Mouse (Mus musculus): ENCODE measurements around the gene Rftn2. TPM values are rescaled to one million over a fixed set of nuclear protein-coding genes. Genes with fewer than 3 reads are reported as not detected.

The Rftn2 gene
- total RNA-seq, 1 experiment: 0.40 TPM

DNA sequence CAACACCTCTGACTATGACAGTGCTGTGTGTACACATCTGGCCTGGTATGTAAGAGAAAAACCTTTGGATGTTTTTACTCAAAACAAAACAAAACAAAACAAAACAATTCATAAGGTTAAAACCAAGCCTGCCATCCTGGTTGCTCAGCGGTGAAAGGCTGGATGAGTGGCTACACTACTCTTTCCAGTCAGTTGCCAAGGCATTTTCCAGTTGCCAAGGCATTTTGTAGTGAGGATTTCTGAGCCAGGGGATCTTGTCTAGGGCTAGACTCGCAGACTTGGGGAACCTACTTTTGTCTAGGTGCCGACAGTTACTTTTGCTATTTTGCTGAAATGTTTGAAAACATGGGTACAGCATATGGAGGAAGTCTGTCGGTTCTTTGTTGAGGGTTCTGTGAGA lies 31.6 kb downstream of the Rftn2 start:
- Histone ChIP-seq H3K4me1 (ENCODE audit: control insufficient read depth in 2 of 2, insufficient read depth in 2 of 2, low read length in 2 of 2, poor library complexity in 1 of 2) (peaks cover 4 to 18% of the 10 kb centered on the region in 2 experiments; a peak in 3 of 4 replicates), H3K9ac (ENCODE audit: insufficient read depth, low read depth, low read length, poor library complexity, severe bottlenecking) (no peak overlapping the region), H3K27ac (ENCODE audit: insufficient read depth, low read depth, low read length, poor library complexity, severe bottlenecking) (no peak overlapping the region), H3K4me3 (ENCODE audit: insufficient read depth in 1 of 2, low read depth in 1 of 2, low read length in 2 of 2, poor library complexity in 1 of 2, severe bottlenecking in 1 of 2) (no peak overlapping the region), H3K9me3 (ENCODE audit: control insufficient read depth, insufficient read depth, low read depth, low read length) (no peaks in the 10 kb centered on the region), H3K36me3 (ENCODE audit: control insufficient read depth, insufficient read depth, low read length, poor library complexity, severe bottlenecking) (no peaks in the 10 kb centered on the region)
- no peak for TF ChIP-seq ZNF384 (IDR thresholded peaks at IDR 0.05; ENCODE audit: low read depth, low read length)
- TF ChIP-seq CHD2 (IDR thresholded peaks at IDR 0.05; ENCODE audit: low read depth, low read length): no peak
- no peak for TF ChIP-seq MAFK (IDR thresholded peaks at IDR 0.05; ENCODE audit: insufficient read depth, low read depth, low read length)
- no peak for TF ChIP-seq ZC3H11A (IDR thresholded peaks at IDR 0.05; ENCODE audit: borderline replicate concordance, low read depth, low read length)
- TF ChIP-seq HCFC1 (IDR thresholded peaks at IDR 0.05; ENCODE audit: borderline replicate concordance, insufficient read depth, low read length): no peak
- DNase-seq (ENCODE audit: low read depth, low spot score): no peak
- in situ Hi-C loops (cut with MboI; ENCODE audit: low sequenced_read_pairs in 2 of 2, unreplicated experiment in 2 of 2): no loop called here

GRCm38 (mm10) chr1:55194064-55194915 lies 32.3 kb downstream of the Rftn2 start:
- Histone ChIP-seq H3K27ac (ENCODE audit: insufficient read depth, low read depth, low read length, poor library complexity, severe bottlenecking) (no peak overlapping the region), H3K36me3 (ENCODE audit: control insufficient read depth, insufficient read depth, low read length, poor library complexity, severe bottlenecking) (no peaks in the 10 kb centered on the region), H3K4me1 (ENCODE audit: control insufficient read depth in 2 of 2, insufficient read depth in 2 of 2, low read length in 2 of 2, poor library complexity in 1 of 2) (peaks cover 4 to 18% of the 10 kb centered on the region in 2 experiments; a peak in 3 of 4 replicates), H3K4me3 (ENCODE audit: insufficient read depth in 1 of 2, low read depth in 1 of 2, low read length in 2 of 2, poor library complexity in 1 of 2, severe bottlenecking in 1 of 2) (no peak overlapping the region), H3K9me3 (ENCODE audit: control insufficient read depth, insufficient read depth, low read depth, low read length) (no peaks in the 10 kb centered on the region), H3K9ac (ENCODE audit: insufficient read depth, low read depth, low read length, poor library complexity, severe bottlenecking) (no peak overlapping the region)
- in situ Hi-C loops (cut with MboI; ENCODE audit: low sequenced_read_pairs in 2 of 2, unreplicated experiment in 2 of 2): no loop called here
- TF ChIP-seq HCFC1 (IDR thresholded peaks at IDR 0.05; ENCODE audit: borderline replicate concordance, insufficient read depth, low read length) (no peak), CHD2 (IDR thresholded peaks at IDR 0.05; ENCODE audit: low read depth, low read length) (no peak), ZNF384 (IDR thresholded peaks at IDR 0.05; ENCODE audit: low read depth, low read length) (no peak), MAFK (IDR thresholded peaks at IDR 0.05; ENCODE audit: insufficient read depth, low read depth, low read length) (no peak), ZC3H11A (IDR thresholded peaks at IDR 0.05; ENCODE audit: borderline replicate concordance, low read depth, low read length) (no peak)
- no peak for DNase-seq (ENCODE audit: low read depth, low spot score)

DNA sequence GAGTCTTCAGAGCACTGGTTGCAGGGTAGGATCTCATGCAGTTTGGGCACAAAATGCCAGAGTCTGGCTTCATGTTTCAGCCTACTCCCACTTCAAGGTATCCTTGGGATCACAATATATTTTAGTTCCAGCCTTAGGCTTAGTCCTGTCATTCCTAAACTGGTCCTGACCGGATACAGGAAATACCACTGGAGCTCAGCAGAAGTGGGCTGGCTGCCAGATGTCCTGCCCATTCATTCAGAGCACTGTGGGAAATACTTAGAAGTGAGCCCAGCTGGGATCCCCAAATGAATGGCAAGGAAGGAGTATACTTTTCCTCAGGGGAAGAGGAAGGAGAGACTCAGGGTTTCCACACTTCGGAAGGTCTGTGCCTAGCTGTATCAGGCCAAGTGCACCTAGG lies 33.3 kb downstream of the Rftn2 start:
- peaks cover 4 to 14% of the 10 kb centered on the region in 2 experiments; a peak in 3 of 4 replicates for H3K4me1 ChIP-seq (ENCODE audit: control insufficient read depth in 2 of 2, insufficient read depth in 2 of 2, low read length in 2 of 2, poor library complexity in 1 of 2)
- no peak for TF ChIP-seq CHD2 (IDR thresholded peaks at IDR 0.05; ENCODE audit: low read depth, low read length)
- TF ChIP-seq ZC3H11A (IDR thresholded peaks at IDR 0.05; ENCODE audit: borderline replicate concordance, low read depth, low read length): no peak
- TF ChIP-seq ZNF384 (IDR thresholded peaks at IDR 0.05; ENCODE audit: low read depth, low read length): no peak
- TF ChIP-seq MAFK (IDR thresholded peaks at IDR 0.05; ENCODE audit: insufficient read depth, low read depth, low read length): no peak
- TF ChIP-seq HCFC1 (IDR thresholded peaks at IDR 0.05; ENCODE audit: borderline replicate concordance, insufficient read depth, low read length): no peak

DNA sequence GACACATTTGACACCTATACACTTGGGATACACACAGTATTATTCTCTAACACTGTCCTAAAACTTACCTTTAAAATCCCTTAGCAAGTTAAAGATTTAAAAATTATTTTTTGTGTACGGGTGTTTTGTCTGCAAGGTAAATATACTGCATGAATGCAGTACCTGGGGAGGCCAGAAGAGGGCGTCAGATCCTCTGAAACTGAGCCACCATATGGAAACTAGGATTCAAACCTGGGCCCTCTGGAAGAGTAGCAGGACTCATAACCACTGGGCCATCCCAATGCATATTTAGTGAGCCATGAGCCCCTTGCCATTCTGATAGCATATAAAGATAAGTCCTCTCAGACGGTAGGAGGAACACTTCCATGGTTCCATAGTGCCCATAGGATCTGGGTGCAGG lies 33.8 kb downstream of the Rftn2 start:
- TF ChIP-seq ZNF384 (IDR thresholded peaks at IDR 0.05; ENCODE audit: low read depth, low read length) (no peak), ZC3H11A (IDR thresholded peaks at IDR 0.05; ENCODE audit: borderline replicate concordance, low read depth, low read length) (peak; percentile 43; the same call in 1 of the 2 replicates)
- Histone ChIP-seq H3K4me3 (ENCODE audit: insufficient read depth in 1 of 2, low read depth in 1 of 2, low read length in 2 of 2, poor library complexity in 1 of 2, severe bottlenecking in 1 of 2) (no peak overlapping the region), H3K36me3 (ENCODE audit: control insufficient read depth, insufficient read depth, low read length, poor library complexity, severe bottlenecking) (no peaks in the 10 kb centered on the region), H3K9ac (ENCODE audit: insufficient read depth, low read depth, low read length, poor library complexity, severe bottlenecking) (no peak overlapping the region), H3K4me1 (ENCODE audit: control insufficient read depth in 2 of 2, insufficient read depth in 2 of 2, low read length in 2 of 2, poor library complexity in 1 of 2) (peaks cover 4 to 15% of the 10 kb centered on the region in 2 experiments; a peak in 3 of 4 replicates), H3K9me3 (ENCODE audit: control insufficient read depth, insufficient read depth, low read depth, low read length) (no peaks in the 10 kb centered on the region), H3K27ac (ENCODE audit: insufficient read depth, low read depth, low read length, poor library complexity, severe bottlenecking) (no peak overlapping the region)
- no peak for DNase-seq (ENCODE audit: low read depth, low spot score)
- in situ Hi-C loops (cut with MboI; ENCODE audit: low sequenced_read_pairs in 2 of 2, unreplicated experiment in 2 of 2): no loop called here

More for the DNA sequence above, 33.3 kb downstream of the Rftn2 start:
- H3K36me3 ChIP-seq (ENCODE audit: control insufficient read depth, insufficient read depth, low read length, poor library complexity, severe bottlenecking): no peaks in the 10 kb centered on the region
- no peak overlapping the region for H3K4me3 ChIP-seq (ENCODE audit: insufficient read depth in 1 of 2, low read depth in 1 of 2, low read length in 2 of 2, poor library complexity in 1 of 2, severe bottlenecking in 1 of 2)
- in situ Hi-C loops (cut with MboI; ENCODE audit: low sequenced_read_pairs in 2 of 2, unreplicated experiment in 2 of 2): no loop called here
- DNase-seq (ENCODE audit: low read depth, low spot score): no peak
- no peak overlapping the region for H3K27ac ChIP-seq (ENCODE audit: insufficient read depth, low read depth, low read length, poor library complexity, severe bottlenecking)
- H3K9me3 ChIP-seq (ENCODE audit: control insufficient read depth, insufficient read depth, low read depth, low read length): no peaks in the 10 kb centered on the region
- no peak overlapping the region for H3K9ac ChIP-seq (ENCODE audit: insufficient read depth, low read depth, low read length, poor library complexity, severe bottlenecking)

Data from ES-E14 (cell line).